Mouse (Mus musculus) forebrain, postnatal 0 days (tissue): ENCODE results near the gene Zmynd15. TPM values are rescaled to one million over a fixed set of nuclear protein-coding genes. Genes with fewer than 3 reads are reported as not detected.

Source experiments
- ATAC-seq: fragments of 200-750 bp; cut with Nextera tagmentation; 2 replicates; pipeline ENCODE4 v1.8.0; 2017; ENCODE audit warnings: mild to moderate bottlenecking, moderate library complexity
- DNase-seq: peaks from one replicate; pipeline ENCODE4 v3.0.0-alpha.2; 2015
- H3K27ac ChIP-seq: fragments of 300-500 bp; sonication (generic); 2 replicates; pipeline ENCODE4 v1.5.1; 2014; ENCODE audit warnings: low read depth, mild to moderate bottlenecking, antibody characterized with exemption, low read length, moderate library complexity, mixed read lengths
- H3K27me3 ChIP-seq: fragments of 300-500 bp; sonication (generic); 2 replicates; pipeline ENCODE4 v1.6.1; 2014; ENCODE audit warnings: mild to moderate bottlenecking, low read length, mixed read lengths; ENCODE audit not compliant: insufficient read depth
- H3K36me3 ChIP-seq: fragments of 300-500 bp; sonication (generic); 2 replicates; pipeline ENCODE4 v1.6.1; 2014; ENCODE audit warnings: mild to moderate bottlenecking, moderate library complexity; ENCODE audit not compliant: insufficient read depth
- H3K4me1 ChIP-seq: fragments of 300-500 bp; sonication (generic); 2 replicates; pipeline ENCODE4 v1.6.1; 2014; ENCODE audit warnings: antibody characterized with exemption; ENCODE audit not compliant: insufficient read depth
- H3K4me2 ChIP-seq: fragments of 300-500 bp; sonication (generic); 2 replicates; pipeline ENCODE4 v1.6.1; 2014; ENCODE audit warnings: low read depth, mild to moderate bottlenecking, moderate library complexity
- H3K4me3 ChIP-seq: fragments of 300-500 bp; sonication (generic); 2 replicates; pipeline ENCODE4 v1.5.1; 2014; ENCODE audit warnings: low read depth, low read length, mixed read lengths
- H3K9ac ChIP-seq: fragments of 300-500 bp; sonication (generic); 2 replicates; pipeline ENCODE4 v1.6.1; 2014; ENCODE audit warnings: mild to moderate bottlenecking
- H3K9me3 ChIP-seq: fragments of 300-500 bp; sonication (generic); 2 replicates; pipeline ENCODE4 v1.6.1; 2016; ENCODE audit warnings: low read length
- CTCF ChIP-seq: sonication (generic); IDR thresholded peaks from 2 replicates; pipeline ENCODE4 v1.5.1; 2016; ENCODE audit warnings: antibody characterized with exemption, control low read depth, low read depth
- WGBS: fragments of 180-500 bp; shearing (Covaris S2); extraction: QIAGEN DNeasy Blood & Tissue Kit; methylation state at CpG from one replicate; pipeline ENCODE4 v1.1.7; 2014; 5-methylcytosine and 5-hydroxymethylcytosine counted together
- polyA plus RNA-seq: library from polyadenylated mRNA; unstranded; fragments of >200 nt; fragmentation: Nextera tagmentation; extraction: Ambion mirVana; gene quantifications from 2 replicates; pipeline ENCODE4 v1.2.1, GENCODE M21; 2015
- total RNA-seq: library from RNA; depleted of rRNA; stranded (reverse); fragments of >200 nt; gene quantifications from 2 replicates; pipeline ENCODE4 v1.2.3, GENCODE M21; 2014

Gene Zmynd15
- total and polyA plus RNA-seq, 2 experiments from 2014 or later = 0.84 to 1.1 TPM

- Histone ChIP-seq H3K27ac (no peak overlapping the region), H3K9me3 (no peaks in the 10 kb centered on the region), H3K27me3 (no peaks in the 10 kb centered on the region), H3K9ac (no peak overlapping the region), H3K4me3 (no peak overlapping the region), H3K36me3 (no peaks in the 10 kb centered on the region), H3K4me2 (no peak overlapping the region), H3K4me1 (no peaks in the 10 kb centered on the region)
- ATAC-seq (no peak), DNase-seq (peak; percentile 57)
- WGBS = 26% methylated on average over 4 of the region's 4 CpGs
- peak; percentile 66 for TF ChIP-seq CTCF
These were observed 47.2 kb downstream of the Zmynd15 start for GRCm38 (mm10) chr11:70506385-70506784.

- 76% methylated on average over 7 of the region's 7 CpGs for WGBS
- Histone ChIP-seq H3K4me2 (no peak overlapping the region), H3K4me3 (no peak overlapping the region), H3K9ac (no peak overlapping the region), H3K4me1 (no peaks in the 10 kb centered on the region), H3K27me3 (no peaks in the 10 kb centered on the region), H3K27ac (no peak overlapping the region), H3K36me3 (no peaks in the 10 kb centered on the region), H3K9me3 (no peaks in the 10 kb centered on the region)
- ATAC-seq (no peak), DNase-seq (no peak)
- no peak for TF ChIP-seq CTCF
These were observed 47.8 kb downstream of the Zmynd15 start for GRCm38 (mm10) chr11:70506962-70507515.

- Histone ChIP-seq H3K9ac (0 out of 2 replicates have a peak overlapping the region, but pooled peaks have one; percentile 1), H3K27ac (no peak overlapping the region), H3K9me3 (no peaks in the 10 kb centered on the region), H3K4me1 (no peaks in the 10 kb centered on the region), H3K27me3 (no peaks in the 10 kb centered on the region), H3K36me3 (no peaks in the 10 kb centered on the region), H3K4me2 (peak overlapping the region; percentile 31), H3K4me3 (peak overlapping the region; percentile 14; the same call in 1 of the 2 replicates)
- WGBS = 8% methylated on average over 19 of the region's 19 CpGs
- DNase-seq (peak; percentile 75), ATAC-seq (peak; percentile 92)
- TF ChIP-seq CTCF = peak; percentile 76
These were observed 50.7 kb downstream of the Zmynd15 start for GRCm38 (mm10) chr11:70509753-70510564.

GRCm38 (mm10) chr11:70511242-70511641 lies 52.0 kb downstream of the Zmynd15 start:
- Histone ChIP-seq H3K4me3 (no peak overlapping the region), H3K9ac (no peak overlapping the region), H3K36me3 (no peaks in the 10 kb centered on the region), H3K27me3 (no peaks in the 10 kb centered on the region), H3K4me1 (no peaks in the 10 kb centered on the region), H3K27ac (no peak overlapping the region), H3K9me3 (no peaks in the 10 kb centered on the region), H3K4me2 (no peak overlapping the region)
- ATAC-seq (no peak), DNase-seq (no peak)
- no peak for TF ChIP-seq CTCF
- WGBS = 67% methylated on average over 2 of the region's 2 CpGs

- H3K4me1 ChIP-seq = no peaks in the 10 kb centered on the region
- no peaks in the 10 kb centered on the region for H3K36me3 ChIP-seq
- H3K27me3 ChIP-seq = no peaks in the 10 kb centered on the region
- 87% methylated on average over 7 of the region's 7 CpGs for WGBS
- no peak overlapping the region for H3K9ac ChIP-seq
- H3K9me3 ChIP-seq = no peaks in the 10 kb centered on the region
- H3K4me2 ChIP-seq = no peak overlapping the region
- no peak overlapping the region for H3K27ac ChIP-seq
- no peak for TF ChIP-seq CTCF
- ATAC-seq = no peak
- no peak overlapping the region for H3K4me3 ChIP-seq
- DNase-seq = no peak
These were observed 52.6 kb downstream of the Zmynd15 start for GRCm38 (mm10) chr11:70511825-70512224.

- no peak for ATAC-seq
- H3K4me3 ChIP-seq = no peak overlapping the region
- H3K4me2 ChIP-seq = no peak overlapping the region
- no peak for DNase-seq
- H3K36me3 ChIP-seq = no peaks in the 10 kb centered on the region
- H3K9me3 ChIP-seq = no peaks in the 10 kb centered on the region
- H3K4me1 ChIP-seq = no peaks in the 10 kb centered on the region
- no peaks in the 10 kb centered on the region for H3K27me3 ChIP-seq
- WGBS = 86% methylated on average over 7 of the region's 7 CpGs
- no peak overlapping the region for H3K27ac ChIP-seq
- H3K9ac ChIP-seq = no peak overlapping the region
- no peak for TF ChIP-seq CTCF
These were observed 53.6 kb downstream of the Zmynd15 start for GRCm38 (mm10) chr11:70512709-70513342.

GRCm38 (mm10) chr11:70513520-70513919 lies 54.3 kb downstream of the Zmynd15 start:
- H3K9ac ChIP-seq = no peak overlapping the region
- H3K36me3 ChIP-seq = no peaks in the 10 kb centered on the region
- H3K27me3 ChIP-seq = no peaks in the 10 kb centered on the region
- 54% methylated on average over 11 of the region's 11 CpGs for WGBS
- no peak overlapping the region for H3K27ac ChIP-seq
- no peaks in the 10 kb centered on the region for H3K4me1 ChIP-seq
- no peak for TF ChIP-seq CTCF
- no peak overlapping the region for H3K4me2 ChIP-seq
- ATAC-seq = no peak
- H3K9me3 ChIP-seq = no peaks in the 10 kb centered on the region
- no peak for DNase-seq
- no peak overlapping the region for H3K4me3 ChIP-seq
